Mouse (Mus musculus) thymus, postnatal 25 days (tissue): ENCODE data around the gene Tab1.
A peak's percentile ranks its signal among the peaks of the same experiment; 100 is the strongest.

Source experiments
- DNase-seq: peaks from one replicate; pipeline ENCODE4 v3.0.0; 2022

Tab1 gene

DNA sequence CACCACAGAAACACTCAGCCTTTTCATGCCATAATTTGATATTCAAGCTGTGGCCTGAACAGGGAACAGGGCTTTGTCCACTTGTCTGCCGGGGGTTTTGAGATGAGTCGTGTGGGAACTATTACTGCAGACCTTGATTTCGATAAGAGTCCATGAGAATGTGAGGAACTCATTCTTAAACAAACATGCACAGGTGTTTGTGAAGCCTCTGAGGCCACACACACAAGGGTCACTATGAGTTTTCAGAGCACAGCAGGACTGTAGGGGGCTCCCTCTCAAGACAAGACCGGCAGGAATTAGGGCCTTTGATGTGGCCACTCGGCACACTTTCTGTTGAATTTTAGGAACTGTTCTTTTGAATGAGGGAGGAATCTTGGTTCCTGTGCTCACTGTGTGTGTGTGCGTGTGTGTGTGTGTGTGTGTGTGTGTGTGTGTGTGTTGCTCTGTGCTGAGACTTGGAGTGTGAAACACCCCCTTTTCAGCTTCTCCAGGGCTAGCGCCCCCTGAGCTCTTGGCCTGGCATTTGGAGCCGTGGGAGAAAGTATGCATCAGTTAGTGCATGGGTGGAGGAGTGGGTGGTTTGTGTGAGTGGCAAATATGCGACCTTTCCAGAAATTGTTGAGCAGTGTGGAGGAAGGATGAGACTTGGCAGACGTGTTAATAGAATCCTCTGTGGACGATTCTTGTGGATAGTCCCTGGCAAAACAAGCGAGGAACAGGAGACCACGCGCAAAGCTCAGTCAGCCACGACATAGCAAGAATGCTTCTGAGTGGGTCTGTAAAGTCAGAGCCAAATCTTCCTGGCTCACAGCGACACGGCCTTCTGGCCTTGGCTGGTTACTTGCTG, 5.2 kb downstream of the Tab1 start:
- no peak for DNase-seq

DNA sequence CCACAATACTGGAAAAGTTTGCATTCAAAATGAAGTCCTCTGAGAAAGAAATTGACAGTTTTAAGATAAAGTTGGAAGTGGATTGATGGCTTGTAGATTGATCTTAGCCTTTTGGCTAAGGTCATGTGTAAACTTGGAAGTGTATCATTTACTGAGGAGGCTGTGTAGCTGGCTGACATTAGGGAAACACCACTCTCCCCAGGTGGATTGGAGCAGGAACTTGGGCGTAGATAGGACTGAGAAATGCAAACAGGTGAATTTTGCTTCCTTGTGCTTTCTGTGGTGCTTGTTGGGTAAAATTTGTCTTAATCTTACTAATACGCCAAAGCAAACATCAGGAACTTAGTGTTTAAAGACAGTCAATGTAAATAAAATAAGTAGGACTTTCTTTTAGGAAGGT, 7.4 kb downstream of the Tab1 start:
- DNase-seq, result no peak

DNA sequence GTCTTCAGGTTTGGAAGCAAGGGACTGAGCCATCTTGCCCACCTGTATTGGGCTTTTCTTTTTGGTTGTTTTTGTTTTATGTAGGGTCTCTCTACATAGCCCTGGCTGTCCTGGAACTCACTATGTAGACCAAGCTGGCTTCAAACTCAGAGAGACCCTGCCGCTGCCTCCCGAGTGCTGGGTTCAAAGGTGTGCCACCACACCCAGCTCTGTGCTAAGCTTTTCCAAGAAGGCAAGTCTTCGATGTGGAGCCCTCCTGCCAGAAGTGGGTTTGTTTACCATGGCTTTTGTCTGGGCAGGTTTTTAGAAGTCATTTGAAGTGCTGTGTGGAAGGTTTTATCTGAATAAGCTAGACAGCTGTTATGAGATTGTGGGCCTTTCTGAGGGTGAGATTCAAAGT, 8.0 kb downstream of the Tab1 start:
- DNase-seq, result no peak

DNA sequence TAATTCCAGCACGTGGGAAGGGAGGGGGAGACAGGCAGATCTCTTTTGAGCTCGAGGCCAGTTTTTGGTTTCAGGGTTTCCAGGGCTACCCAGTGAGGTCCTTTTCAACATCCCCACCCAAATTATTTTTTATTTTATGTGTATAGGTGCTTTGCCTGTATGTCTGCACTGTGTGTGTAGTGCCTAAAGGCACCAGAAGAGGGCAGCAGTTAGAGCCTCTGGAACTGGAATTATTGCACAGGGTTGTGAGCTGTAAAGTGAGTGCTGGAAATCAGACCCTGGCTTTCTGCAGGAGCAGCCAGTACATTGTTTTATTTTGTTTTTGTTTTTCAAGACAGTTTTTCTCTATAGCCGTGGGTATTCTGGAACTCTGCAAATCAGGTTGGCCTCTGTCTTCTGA, 9.2 kb downstream of the Tab1 start:
- no peak for DNase-seq

DNA sequence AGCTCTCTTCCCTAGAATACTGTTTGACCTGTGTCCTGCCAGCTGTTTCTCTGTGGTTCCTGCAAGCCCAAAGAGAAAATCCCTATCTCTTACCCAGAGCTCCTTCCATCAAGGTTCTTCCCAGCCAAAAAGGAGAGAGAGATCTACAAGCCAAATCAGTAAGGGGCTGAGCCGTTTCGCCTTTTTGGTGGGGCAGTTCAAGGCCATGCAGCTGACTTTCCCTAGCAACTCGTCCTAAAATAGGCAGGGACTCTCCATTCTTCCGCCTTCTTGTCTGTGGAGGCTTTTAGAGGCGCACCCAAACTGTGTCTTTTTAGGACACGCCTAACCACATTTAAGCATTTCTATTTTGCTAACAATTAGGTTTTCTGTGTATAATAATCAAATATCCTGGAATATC, 10.8 kb downstream of the Tab1 start:
- no peak for DNase-seq

DNA sequence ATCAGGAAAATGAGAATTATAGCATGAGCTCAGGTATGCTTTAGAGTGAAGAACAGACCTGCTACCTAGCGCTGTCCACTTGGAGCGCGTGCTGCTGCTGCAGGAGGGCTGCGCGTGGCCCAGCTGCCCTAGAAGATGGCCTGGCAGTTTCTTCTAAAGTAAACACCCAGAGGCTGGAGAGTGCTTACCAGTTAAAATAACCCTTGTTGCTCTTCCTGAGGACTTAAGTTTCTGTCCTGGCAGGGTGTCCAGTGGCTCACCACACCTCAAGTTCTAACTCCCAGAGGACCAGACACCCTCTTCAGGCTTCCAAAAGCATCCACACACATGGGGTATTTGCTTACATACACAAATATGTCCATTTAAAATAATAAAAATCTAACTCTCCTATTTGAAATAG, 12.5 kb downstream of the Tab1 start:
- DNase-seq, result no peak

DNA sequence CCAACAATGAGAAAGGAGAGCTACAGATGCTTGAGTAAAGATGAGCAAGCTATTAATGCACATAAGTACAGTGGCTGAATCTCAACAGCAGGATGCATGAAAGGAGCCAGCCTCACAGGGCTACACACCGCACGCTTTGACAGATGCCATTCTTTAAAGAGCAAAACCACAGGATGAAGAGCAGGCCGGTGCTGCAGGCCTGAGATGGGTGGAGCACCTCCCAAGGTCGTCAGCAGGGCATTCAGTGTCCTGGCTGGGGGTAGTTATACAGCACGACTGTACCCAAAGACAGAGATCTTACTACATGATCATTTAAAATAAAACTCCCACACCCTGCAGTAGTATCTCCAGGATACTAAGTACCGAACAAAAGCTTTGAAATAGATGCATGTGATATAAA, 13.2 kb downstream of the Tab1 start:
- DNase-seq, result no peak

DNA sequence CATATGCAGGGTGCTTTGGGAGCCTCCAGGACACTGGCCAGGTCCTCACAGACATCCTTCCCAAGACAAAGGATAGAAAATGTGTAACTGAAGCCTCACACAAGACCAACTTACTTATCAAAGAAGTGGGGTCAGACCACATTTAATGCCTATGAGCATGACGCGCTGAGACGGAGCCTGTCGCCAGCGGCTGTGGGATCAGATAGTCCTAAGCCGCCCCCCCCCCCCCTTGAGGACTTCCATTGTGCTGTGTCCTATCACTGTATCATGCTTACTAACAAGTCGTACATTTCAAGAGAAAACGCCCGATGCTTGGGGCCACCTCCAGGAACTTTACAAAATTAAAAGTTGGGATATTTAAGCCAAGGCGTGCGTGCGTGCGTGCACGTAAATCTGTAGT, 14.2 kb downstream of the Tab1 start:
- DNase-seq, result no peak

DNA sequence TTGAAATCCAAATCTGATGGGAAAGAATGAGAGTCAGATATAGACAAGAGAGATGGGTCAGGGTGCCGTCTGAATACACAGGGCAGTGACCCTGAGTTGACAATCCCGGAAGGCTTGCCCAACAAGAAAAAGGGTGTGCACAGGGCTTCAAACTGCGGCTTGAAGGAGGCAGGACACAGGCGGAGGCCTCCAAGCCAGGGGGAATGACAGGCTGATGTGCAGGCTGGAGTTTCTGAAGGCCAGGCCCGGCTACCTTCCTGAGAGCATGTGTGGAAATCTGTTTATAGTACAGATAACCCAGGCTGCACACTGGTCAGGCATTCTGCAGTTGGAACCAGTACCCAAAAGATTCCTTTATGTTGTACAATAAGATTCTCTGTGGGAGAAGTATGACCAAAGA, 14.6 kb downstream of the Tab1 start:
- DNase-seq, result no peak

DNA sequence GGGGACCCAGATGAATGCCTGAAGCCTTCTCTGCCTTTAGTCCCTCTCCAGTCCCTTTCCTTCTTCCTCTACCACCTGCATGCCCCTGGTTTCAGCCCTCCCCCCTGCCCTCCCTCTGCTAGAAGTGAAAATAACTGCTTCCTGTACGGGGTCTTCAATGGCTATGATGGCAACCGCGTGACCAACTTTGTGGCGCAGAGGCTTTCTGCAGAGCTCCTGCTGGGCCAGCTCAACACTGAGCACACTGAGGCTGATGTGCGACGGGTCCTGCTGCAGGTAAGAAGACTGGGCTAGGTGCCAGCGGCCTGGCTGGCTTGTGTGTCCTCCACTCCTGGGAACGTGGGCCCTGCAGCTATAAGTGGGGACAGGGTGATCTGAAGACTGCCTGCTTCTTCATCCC, 15.6 kb downstream of the Tab1 start:
- DNase-seq, result peak; percentile 61

DNA sequence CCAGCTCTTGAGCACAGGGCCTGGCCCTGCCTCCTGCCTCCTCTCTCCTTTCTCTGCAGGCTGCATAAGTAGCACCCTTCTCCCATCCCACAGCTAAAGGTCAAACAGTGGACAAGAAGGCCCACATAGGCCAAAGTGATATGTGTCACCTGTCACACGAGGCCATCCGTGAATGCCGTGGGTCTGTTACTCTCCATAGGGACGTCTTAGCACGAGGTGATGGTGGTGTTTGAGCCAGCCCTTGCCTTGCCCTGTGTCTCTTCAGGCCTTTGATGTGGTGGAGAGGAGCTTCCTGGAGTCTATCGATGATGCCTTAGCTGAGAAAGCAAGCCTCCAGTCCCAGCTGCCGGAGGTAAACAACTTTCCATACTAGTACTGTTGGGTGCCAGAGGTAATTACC, 16.6 kb downstream of the Tab1 start:
- DNase-seq, result peak; percentile 60

DNA sequence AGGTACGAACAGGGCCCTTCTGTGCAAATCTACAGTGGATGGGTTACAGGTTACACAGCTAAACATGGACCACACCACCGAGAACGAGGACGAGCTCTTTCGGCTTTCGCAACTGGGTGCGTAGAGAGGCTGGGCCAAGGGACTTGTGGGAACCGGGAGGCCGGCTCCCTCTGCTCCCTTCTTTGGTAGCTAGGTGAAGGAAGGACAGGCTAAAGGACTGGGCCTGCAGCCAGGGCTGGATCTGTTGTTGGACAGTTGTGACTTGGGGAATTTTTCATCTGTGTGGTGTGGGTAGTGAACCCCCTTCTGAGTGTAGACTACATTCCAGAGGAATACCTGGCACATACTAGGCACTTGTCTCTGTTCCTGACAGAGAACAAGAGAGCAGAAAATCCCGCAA, 19.7 kb downstream of the Tab1 start:
- DNase-seq, result no peak

DNA sequence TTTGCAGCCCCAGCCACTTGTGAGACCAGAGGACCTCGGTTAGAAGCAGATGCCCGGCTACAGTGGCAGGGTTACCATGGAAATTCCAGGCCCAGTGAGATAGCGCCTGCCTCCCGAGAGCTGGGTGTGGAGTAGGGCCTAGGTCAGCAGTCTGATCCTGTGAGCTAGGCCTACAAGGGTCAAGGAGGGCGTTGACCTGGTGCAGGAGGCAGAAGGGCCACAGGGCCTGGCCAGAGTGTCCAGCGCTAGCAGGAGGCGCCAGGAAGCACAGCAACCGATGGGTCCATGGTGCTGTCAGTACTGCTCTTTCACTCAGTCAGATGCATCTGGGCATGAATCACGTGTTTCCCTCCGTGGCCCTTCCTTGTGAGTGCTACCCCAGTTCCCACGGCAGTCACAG, 20.8 kb downstream of the Tab1 start:
- no peak for DNase-seq

DNA sequence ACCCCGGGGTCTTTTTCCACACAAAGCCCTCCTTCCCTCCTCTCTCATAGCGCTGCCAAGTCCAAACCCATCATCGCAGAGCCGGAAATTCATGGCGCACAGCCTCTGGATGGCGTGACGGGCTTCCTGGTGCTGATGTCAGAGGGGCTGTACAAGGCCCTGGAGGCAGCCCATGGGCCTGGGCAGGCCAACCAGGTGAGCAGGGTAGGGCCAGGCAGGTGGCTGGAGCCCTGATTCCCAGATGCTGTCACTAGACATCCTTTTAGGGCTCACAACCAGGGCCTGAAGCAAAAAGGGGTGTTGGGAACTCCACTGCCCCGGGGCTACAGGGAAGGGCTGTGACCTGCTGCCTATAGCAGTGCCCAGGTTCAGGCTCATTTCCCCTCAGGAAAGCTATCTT, 22.8 kb downstream of the Tab1 start:
- DNase-seq, result no peak

DNA sequence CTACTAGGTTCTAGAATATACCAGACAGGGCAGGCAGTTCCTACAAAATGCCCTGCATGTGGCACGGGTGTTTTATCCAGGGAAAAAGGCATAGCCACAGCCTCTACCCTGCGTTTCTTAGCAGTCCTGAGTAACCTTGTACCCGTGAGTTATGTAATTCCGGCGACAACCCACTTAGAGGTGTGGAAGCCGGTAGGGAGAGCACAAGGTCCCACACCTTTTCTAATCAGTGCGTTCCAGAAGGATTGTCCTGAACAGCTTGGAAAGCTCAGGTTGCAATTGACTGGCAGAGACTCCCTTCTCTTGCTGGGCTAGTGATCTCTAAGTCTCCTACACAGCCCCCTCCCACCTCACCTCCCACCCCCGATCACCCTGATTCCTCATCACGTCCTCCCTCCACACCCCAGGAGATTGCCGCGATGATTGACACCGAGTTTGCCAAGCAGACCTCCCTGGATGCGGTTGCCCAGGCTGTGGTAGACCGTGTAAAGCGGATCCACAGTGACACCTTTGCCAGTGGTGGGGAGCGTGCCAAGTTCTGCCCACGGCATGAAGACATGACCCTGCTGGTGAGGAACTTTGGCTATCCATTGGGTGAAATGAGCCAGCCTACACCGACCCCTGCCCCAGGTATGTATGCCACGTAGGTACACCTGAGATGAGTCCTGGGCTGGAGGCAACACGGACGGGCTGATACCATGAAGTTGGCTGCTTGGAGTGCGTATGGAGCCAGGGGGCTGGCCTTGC, 24.4 kb downstream of the Tab1 start:
- no peak for DNase-seq

DNA sequence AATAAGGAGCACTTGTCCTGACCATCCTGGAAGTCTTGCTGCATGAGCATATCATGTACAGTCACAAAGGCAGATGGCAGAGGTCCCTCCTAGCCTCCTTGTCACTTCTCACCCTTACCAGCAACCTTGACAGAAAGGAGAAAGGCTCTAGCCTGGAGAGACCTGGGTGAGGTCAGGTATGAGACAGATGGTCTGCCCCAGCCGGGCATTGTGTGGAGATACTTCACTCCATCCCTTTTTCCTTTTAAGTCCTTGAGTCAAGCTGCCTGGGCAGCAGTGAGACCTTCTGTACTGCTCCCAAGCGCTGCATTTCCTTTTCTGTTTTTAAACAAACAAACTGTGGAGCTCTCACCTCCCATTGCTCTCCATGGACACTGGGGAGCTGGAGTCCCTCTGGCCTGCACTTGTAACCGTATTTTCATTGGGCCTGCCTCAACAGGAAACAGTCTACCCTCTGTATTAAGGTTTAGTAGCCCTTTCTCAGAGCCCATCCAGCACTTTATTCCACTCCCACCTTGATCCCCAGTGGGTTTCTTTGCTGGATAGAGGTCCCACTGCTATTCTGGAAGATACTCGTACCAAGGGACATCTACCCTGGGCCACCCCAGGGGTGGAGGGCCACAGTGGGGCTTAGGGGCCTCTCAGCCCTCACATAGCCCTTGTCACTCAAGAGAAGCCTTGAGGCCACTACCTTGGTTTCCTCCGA, 25.2 kb downstream of the Tab1 start:
- no peak for DNase-seq

DNA sequence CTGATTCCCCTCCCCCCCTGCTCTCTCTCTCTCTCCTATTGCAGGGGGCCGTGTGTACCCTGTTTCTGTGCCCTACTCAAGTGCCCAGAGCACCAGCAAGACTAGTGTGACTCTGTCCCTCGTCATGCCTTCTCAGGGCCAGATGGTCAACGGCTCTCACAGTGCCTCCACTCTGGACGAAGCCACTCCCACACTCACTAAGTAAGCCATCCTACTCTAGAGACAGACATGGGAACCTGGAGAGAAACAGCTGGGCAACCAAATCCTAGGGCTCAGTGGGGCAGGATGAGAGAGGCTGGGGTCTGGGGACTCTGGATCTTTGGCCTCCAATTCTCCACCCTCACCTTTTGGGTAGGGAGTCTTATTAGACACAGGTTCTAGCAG, 25.8 kb downstream of the Tab1 start:
- DNase-seq, result no peak

DNA sequence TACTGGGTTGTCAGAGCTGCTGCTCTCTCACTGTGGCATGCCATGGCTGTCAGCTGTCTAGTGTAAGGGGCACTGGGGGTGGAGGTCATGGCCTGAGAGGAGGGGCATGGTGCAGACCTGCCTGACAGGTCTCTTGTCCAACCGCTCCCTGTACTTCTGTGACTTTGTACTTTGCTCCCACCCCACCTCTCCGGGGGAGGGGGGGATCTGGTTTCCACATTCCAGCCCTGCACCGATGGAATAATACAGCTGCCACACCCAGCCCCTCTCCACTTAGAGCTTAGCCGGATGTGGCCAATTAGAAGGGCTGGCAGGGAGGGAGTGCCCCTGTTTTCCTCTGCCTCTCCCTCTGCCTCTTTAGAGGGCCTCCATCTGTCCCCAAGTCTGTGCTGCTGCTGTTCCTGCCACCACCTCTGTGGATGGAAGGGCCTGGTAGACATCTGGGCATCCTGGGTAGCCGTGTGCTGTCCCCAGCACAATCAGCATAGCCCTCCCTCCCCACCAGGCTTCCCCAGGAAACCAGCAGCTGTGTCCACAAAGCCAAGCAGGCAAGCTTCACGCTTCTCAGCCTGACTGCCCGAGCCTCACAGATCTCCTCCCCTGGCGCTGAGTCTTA, 26.5 kb downstream of the Tab1 start:
- no peak for DNase-seq

DNA sequence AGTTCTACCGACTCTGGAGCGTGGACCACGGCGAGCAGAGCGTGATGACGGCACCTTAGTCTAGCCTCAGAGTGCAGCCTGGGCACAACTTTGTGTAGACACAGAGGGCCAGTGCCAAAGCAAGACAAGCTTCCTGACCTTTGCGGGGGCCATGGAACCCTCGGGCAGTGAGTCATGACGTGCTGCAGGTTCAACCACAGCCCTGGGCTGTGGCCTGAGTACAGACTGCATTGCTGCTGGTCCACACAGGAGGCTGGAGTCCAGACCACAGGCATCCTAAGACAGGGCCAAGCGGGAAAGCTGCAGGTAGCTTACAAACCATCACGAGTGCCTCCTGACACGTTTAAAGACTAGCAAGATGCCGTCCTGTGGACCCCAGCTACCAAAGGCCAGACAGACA, 27.3 kb downstream of the Tab1 start:
- no peak for DNase-seq

DNA sequence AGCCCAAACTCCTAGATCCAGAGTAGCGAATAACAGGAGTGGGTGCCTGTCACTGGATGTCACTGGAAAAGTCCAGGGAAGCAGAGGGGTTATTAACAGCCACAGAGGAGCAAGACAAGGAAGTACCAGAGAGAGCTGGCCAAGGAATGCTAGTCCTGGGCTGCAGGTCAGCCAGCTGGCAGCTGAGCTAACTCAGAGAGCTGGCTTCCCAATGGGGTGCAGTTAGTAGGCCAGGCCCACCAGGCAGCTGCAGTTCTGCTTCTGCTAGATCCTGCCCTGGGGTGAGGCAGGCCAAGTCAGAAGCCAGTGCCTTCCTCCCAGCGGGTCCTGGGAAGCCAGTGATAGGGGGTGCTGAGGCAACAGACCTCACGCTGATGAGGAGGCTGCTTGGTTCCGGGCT, 27.8 kb downstream of the Tab1 start:
- DNase-seq, result no peak

DNA sequence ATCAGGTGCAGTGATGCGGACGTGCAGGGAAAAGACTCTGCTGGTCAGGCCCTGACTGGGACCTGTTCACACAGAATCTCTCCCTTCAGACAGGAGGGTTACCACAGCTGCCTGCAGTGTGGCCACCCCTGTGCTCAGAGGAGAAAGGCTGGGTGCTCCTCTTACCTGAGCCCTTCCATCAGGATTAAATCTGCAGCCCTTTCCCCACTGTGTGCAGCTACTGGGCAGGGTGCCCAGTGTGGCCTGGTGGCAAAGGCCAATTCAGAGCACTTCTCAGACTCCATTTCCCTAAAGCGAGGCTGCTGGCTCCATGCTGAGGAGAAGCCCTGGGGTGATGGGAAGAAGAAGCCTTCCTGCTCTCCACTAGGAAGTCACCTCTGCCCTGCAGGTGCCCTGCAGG, 28.3 kb downstream of the Tab1 start:
- DNase-seq, result no peak

DNA sequence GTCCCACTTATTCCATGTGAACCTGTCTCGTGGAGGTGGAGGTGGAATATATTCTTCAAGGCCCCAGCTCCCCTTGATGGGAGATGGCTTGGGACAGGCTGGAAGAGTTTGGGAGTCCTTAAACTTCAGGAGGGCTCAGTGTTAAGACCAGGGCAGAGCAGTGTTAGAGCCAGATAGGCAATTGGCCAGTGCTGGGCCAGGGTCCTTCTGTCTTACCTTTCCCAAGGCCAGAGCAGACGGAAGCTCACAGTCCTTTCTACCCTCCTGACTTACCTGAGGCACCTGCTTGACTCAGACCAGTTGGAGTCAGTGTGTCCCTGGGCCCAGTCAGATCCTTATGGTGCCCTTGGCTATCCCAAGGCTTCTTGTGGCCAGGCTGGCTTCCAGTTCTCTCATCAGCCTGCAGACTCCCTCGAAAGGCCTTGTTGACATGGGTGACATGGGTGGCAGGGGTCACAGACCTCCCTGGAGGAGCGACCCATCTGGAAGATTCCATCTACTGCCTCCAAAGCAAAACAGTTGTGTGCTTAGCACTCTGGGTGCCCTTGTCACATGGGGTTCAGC, 29.6 kb downstream of the Tab1 start:
- no peak for DNase-seq

DNA sequence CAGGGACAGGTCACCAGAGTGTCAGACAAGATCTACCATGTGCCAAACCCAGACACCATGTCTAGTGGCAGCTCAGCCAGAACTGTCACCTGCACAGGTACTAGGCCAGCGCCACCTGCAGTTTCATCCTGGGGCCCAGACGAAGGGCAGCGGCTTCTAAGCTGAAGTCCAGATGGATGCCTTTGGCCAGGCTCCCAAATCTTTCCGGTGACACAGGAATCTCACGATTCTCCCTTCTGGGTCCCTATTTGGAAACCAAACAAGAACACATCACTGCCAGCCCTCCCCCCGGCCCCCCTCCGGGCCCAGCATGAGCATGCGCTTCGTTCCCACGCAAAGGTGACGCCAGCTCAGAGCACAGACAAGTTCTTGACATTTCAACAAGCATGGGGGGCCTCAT, 30.3 kb downstream of the Tab1 start:
- DNase-seq, result no peak
